Mouse (Mus musculus) stomach, postnatal 0 days (tissue): Measurements from ENCODE around the gene Ehbp1l1. TPM values are rescaled to one million over a fixed set of nuclear protein-coding genes. Genes with fewer than 3 reads are reported as not detected.

Experiments used
- ATAC-seq: fragments of 200-750 bp; cut with Nextera tagmentation; 2 replicates; pipeline ENCODE4 v1.8.0; 2017; ENCODE audit not compliant: low FRiP score, low TSS enrichment
- DNase-seq: peaks from one replicate; pipeline ENCODE4 v3.0.0-alpha.2; 2016; ENCODE audit warnings: low spot score
- H3K27ac ChIP-seq: fragments of 300-500 bp; sonication (generic); replicated peaks from 2 replicates; pipeline ENCODE4 v1.5.1; 2014; ENCODE audit warnings: mild to moderate bottlenecking, control low read depth
- H3K27me3 ChIP-seq: fragments of 300-500 bp; sonication (generic); 2 replicates; pipeline ENCODE4 v1.6.1; 2014; ENCODE audit warnings: low read length; ENCODE audit not compliant: control insufficient read depth, insufficient read depth
- H3K36me3 ChIP-seq: fragments of 300-500 bp; sonication (generic); 2 replicates; pipeline ENCODE4 v1.6.1; 2014; ENCODE audit warnings: low read length, mixed read lengths; ENCODE audit not compliant: control insufficient read depth, insufficient read depth
- H3K4me1 ChIP-seq: fragments of 300-500 bp; sonication (generic); replicated peaks from 2 replicates; pipeline ENCODE4 v1.6.1; 2014; ENCODE audit warnings: antibody characterized with exemption; ENCODE audit not compliant: control insufficient read depth, insufficient read depth
- H3K4me2 ChIP-seq: fragments of 300-500 bp; sonication (generic); replicated peaks from 2 replicates; pipeline ENCODE4 v1.6.1; 2014; ENCODE audit warnings: low read depth, mild to moderate bottlenecking, control low read depth, moderate library complexity
- H3K4me3 ChIP-seq: fragments of 300-500 bp; sonication (generic); 2 replicates; pipeline ENCODE4 v1.5.1; 2014; ENCODE audit warnings: low read depth, low read length, control low read depth
- H3K9ac ChIP-seq: fragments of 300-500 bp; sonication (generic); 2 replicates; pipeline ENCODE4 v1.6.1; 2014; ENCODE audit warnings: mild to moderate bottlenecking, low read length, control low read depth, mixed read lengths
- H3K9me3 ChIP-seq: fragments of 300-500 bp; sonication (generic); 2 replicates; pipeline ENCODE4 v1.6.1; 2016; ENCODE audit warnings: low read length; ENCODE audit not compliant: control insufficient read depth
- CTCF ChIP-seq: IDR thresholded peaks from 2 replicates; pipeline ENCODE4 v1.5.1; 2016; ENCODE audit warnings: antibody characterized with exemption, low read depth, mild to moderate bottlenecking, moderate library complexity
- EP300 ChIP-seq: optimal IDR thresholded peaks from 2 replicates; pipeline ENCODE3; 2016; ENCODE audit warnings: antibody characterized with exemption
- WGBS: fragments of 180-500 bp; shearing (Covaris S2); extraction: QIAGEN DNeasy Blood & Tissue Kit; methylation state at CpG from one replicate; pipeline ENCODE4 v1.1.7; 2014; 5-methylcytosine and 5-hydroxymethylcytosine counted together
- polyA plus RNA-seq: library from polyadenylated mRNA; unstranded; fragments of >200 nt; fragmentation: Nextera tagmentation; extraction: Ambion mirVana; gene quantifications from 2 replicates; pipeline ENCODE4 v1.2.1, GENCODE M21; 2015

The Ehbp1l1 gene
- polyA plus RNA-seq, 1 experiment from 2014 or later, result 28.0 TPM

DNA sequence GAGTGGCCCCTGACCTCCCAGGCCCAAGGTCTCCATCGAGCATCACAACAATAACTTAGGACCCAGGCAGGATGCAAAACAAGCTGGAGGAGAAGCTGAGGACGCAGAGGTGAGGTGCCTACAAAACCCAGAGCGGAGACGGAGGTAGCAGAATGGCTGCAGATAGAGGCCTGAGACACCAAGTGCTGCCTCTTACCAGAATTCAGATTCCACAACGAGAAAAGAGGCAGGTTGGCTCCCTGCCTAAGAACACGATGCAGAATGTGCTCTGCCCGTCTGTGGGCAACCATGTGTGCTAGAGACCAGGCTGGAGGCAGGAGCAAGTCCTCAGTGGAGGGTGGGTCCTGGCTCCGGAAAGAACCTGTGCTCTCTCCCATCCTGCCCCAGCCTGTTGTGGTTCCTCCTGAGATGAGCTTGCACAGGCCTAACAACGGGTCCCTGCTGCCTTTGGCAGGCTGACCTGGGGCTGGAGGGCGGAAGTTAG is 33.2 kb downstream of the Ehbp1l1 start:
- 58% methylated on average over 10 of the region's 10 CpGs for whole genome bisulfite sequencing
- Histone ChIP-seq H3K27ac (peak overlapping the region; percentile 78; the same call in 1 of the 2 replicates), H3K4me2 (peak overlapping the region; percentile 94), H3K9ac (peak overlapping the region; percentile 88), H3K9me3 (no peaks in the 10 kb centered on the region), H3K4me3 (peak overlapping the region; percentile 81; the same call in 1 of the 2 replicates), H3K27me3 (no peaks in the 10 kb centered on the region), H3K36me3 (peaks cover 35% of the 10 kb centered on the region), H3K4me1 (no peaks in the 10 kb centered on the region; the same call in none of the 2 replicates)
- no peak for DNase-seq
- TF ChIP-seq EP300 (no peak), CTCF (no peak)
- no peak for ATAC-seq

DNA sequence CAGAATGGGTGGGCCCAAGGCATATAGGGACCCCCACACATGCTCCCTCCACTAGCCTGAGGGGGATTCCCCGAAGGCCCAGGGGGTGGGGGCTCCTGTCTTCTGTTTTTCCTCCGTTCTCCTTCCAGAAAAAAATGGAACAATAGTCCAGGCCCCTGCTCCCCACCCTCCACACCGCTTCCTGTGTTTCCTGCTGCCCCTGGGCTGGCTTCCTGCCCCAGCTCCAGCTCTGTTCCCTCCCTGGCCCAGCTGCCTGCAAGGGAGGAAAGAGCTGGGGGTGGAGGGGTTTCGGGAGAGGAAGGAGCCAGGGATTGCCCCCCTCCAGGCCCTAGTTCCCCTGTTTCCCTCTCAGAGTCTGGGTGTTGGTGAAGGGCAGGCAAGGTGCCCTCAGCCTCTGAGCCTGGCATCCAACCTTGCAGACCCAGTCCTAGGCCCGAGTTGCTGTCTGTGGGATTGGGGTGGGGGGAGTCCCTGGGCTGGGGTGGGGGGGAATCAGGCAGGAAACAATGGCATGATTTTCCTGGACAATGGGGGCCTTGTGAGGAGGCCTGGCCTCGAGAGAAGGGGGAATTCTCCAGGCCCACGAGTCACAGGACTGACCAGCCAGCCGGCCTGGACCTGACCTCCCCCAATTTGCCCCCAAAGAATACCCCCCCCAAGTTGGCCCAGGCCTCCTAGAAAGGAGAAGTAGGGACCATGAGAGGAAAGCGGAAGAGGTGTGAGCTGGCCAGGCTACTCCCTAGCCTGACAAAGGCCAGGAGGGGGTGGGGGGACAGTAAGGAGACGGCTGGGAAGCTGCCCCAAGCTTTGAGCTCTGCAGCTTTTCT is 33.8 kb downstream of the Ehbp1l1 start:
- H3K4me2 ChIP-seq, result peak overlapping the region; percentile 94
- H3K4me3 ChIP-seq, result peak overlapping the region; percentile 81
- no peaks in the 10 kb centered on the region for H3K27me3 ChIP-seq
- H3K36me3 ChIP-seq, result peaks cover 30% of the 10 kb centered on the region
- ATAC-seq (no peak), DNase-seq (no peak)
- H3K9ac ChIP-seq, result peak overlapping the region; percentile 88
- no peak for TF ChIP-seq EP300
- no peak for TF ChIP-seq CTCF
- H3K4me1 ChIP-seq, result no peaks in the 10 kb centered on the region; the same call in none of the 2 replicates
- H3K27ac ChIP-seq, result peak overlapping the region; percentile 78
- H3K9me3 ChIP-seq, result no peaks in the 10 kb centered on the region
- 56% methylated on average over 10 of the region's 10 CpGs for WGBS

DNA sequence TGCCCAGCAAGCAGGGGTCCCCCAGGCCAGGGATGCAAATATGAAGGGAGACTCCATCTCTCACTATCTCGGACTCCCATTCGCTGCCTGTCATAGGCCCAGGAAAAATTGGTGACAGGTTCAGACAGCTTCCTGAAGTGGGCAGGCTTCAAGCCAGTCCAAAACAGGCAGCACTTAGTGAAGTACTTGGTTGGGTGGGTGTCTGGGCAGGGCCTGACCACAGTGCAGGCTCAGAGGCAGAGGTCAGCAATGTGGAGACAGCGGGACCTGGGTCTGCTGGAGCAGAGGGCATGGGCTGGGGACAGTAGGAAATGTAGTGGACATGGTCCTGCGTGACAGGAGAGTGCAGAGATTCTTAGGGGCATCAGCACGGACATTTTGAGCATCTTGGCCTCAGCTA is 34.5 kb downstream of the Ehbp1l1 start:
- TF ChIP-seq EP300, result no peak
- no peak for TF ChIP-seq CTCF
- Histone ChIP-seq H3K36me3 (peaks cover 23% of the 10 kb centered on the region), H3K9me3 (no peaks in the 10 kb centered on the region), H3K4me3 (peak overlapping the region; percentile 81), H3K4me1 (no peaks in the 10 kb centered on the region; the same call in none of the 2 replicates), H3K9ac (peak overlapping the region; percentile 88), H3K27me3 (no peaks in the 10 kb centered on the region), H3K27ac (peak overlapping the region; percentile 78), H3K4me2 (peak overlapping the region; percentile 94)
- ATAC-seq (no peak), DNase-seq (no peak)
- WGBS, result 50% methylated on average over 5 of the region's 5 CpGs

DNA sequence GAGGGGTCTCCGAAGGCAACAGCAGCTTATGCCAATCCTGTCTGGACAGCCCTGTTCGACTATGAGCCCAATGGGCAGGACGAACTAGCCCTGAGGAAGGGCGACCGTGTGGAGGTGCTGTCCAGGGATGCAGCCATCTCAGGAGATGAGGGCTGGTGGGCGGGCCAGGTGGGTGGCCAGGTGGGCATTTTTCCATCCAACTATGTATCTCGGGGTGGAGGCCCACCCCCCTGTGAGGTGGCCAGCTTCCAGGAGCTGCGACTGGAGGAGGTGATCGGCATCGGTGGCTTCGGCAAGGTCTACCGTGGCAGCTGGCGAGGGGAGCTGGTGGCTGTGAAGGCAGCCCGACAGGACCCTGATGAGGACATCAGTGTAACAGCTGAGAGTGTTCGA is 35.8 kb downstream of the Ehbp1l1 start:
- peak overlapping the region; percentile 96 for H3K27ac ChIP-seq
- H3K4me2 ChIP-seq, result peak overlapping the region; percentile 94
- ATAC-seq (no peak), DNase-seq (no peak)
- no peaks in the 10 kb centered on the region for H3K9me3 ChIP-seq
- no peaks in the 10 kb centered on the region for H3K27me3 ChIP-seq
- H3K9ac ChIP-seq, result peak overlapping the region; percentile 88
- H3K36me3 ChIP-seq, result peaks cover 18% of the 10 kb centered on the region
- peak overlapping the region; percentile 81 for H3K4me3 ChIP-seq
- TF ChIP-seq EP300, result no peak
- TF ChIP-seq CTCF, result no peak
- 46% methylated on average over 14 of the region's 15 CpGs for WGBS
- no peaks in the 10 kb centered on the region; the same call in none of the 2 replicates for H3K4me1 ChIP-seq

DNA sequence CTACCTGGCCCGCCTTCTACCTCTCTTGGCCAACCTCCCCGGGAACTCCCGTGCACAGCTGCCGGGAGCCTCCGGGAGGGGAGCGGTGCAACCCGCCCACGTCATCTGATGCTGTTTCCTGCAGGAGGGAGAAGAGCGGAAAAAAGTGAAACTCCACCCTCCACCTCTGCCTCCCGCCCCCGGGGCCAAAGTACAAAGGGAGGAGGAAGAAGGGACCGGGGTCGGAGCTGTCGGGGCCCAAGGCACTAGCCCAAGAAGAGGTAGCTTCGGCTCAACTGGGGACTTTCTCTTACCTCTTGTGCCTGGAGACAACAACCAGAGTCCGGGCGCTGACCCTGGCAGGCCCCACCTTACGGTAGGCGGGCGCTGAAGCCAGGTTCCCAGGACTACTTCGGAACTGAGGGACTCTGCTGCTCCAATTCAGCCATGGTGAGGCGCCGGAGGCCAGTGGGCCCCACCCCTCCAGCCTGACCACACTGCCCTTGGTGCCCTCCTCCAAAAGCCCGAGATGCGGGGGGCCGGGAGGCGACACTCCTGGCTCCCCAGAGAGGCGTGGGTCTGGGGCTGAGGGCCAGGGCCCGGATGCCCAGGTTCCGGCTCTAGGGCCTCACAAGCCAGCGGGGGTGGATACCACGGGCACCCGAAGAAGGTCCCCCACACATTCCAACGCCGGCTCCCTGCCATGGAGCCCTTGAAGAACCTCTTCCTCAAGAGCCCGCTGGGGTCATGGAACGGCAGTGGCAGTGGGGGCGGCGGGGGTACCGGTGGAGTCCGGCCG is 36.4 kb downstream of the Ehbp1l1 start:
- peak overlapping the region; percentile 94 for H3K4me2 ChIP-seq
- peak overlapping the region; percentile 88 for H3K9ac ChIP-seq
- 5% methylated on average over 42 of the region's 42 CpGs for WGBS
- H3K36me3 ChIP-seq, result peaks cover 17% of the 10 kb centered on the region
- peak overlapping the region; percentile 81 for H3K4me3 ChIP-seq
- TF ChIP-seq EP300 (no peak), CTCF (peak; percentile 37)
- no peaks in the 10 kb centered on the region for H3K9me3 ChIP-seq
- H3K27ac ChIP-seq, result peak overlapping the region; percentile 96
- peak; percentile 75 for ATAC-seq
- no peaks in the 10 kb centered on the region for H3K27me3 ChIP-seq
- DNase-seq, result peak; percentile 96
- H3K4me1 ChIP-seq, result no peaks in the 10 kb centered on the region; the same call in none of the 2 replicates
